ENCODE assay signal across 14 mouse cellular contexts in genomic region chr3:95058078-95058477, GRCm38 (mm10). TPM values are rescaled to one million over a fixed set of nuclear protein-coding genes. Genes with fewer than 3 reads are reported as not detected.
DNase-seq lines count a peak whose midpoint lies in the region; ATAC-seq lines count a peak whose summit lies in the region.
"Had no signal": no experiment of that assay in that cellular context is flagged by ENCODE, and none has a peak within 500 bp of the region (broad histone marks: within the 10 kb centered on the region; RNA-seq: fewer than 3 reads in every experiment).

No protein-coding gene starts in this region.

- no peaks in the 10 kb centered on the region for H3K9me3 ChIP-seq in heart, embryonic 10.5 days
- no peaks in the 10 kb centered on the region for H3K9me3 ChIP-seq in hindbrain, embryonic 13.5 days
- H3K9me3 ChIP-seq: neural tube, embryonic 15.5 days had no signal

- no peak overlapping the region for H3K4me2 ChIP-seq in hindbrain, embryonic 13.5 days
- H3K4me2 ChIP-seq: neural tube, embryonic 15.5 days had no signal

- no peak overlapping the region for H3K27ac ChIP-seq in heart, embryonic 10.5 days
- no peak overlapping the region for H3K27ac ChIP-seq in hindbrain, embryonic 13.5 days
- H3K27ac ChIP-seq: neural tube, embryonic 15.5 days had no signal

- H3K27me3 ChIP-seq in heart, embryonic 10.5 days (ENCODE audit: insufficient read depth, poor library complexity, severe bottlenecking), result no peaks in the 10 kb centered on the region
- H3K27me3 ChIP-seq in hindbrain, embryonic 13.5 days, result no peaks in the 10 kb centered on the region
- H3K27me3 ChIP-seq: neural tube, embryonic 15.5 days had no signal

- H3K36me3 ChIP-seq in heart, embryonic 10.5 days, result peaks cover 60% of the 10 kb centered on the region
- peaks cover 62% of the 10 kb centered on the region for H3K36me3 ChIP-seq in hindbrain, embryonic 13.5 days

- ATAC-seq in hindbrain, embryonic 13.5 days (ENCODE audit: low FRiP score), result no peak

- no peak overlapping the region for H3K4me3 ChIP-seq in heart, embryonic 10.5 days
- H3K4me3 ChIP-seq in hindbrain, embryonic 13.5 days, result no peak overlapping the region
- H3K4me3 ChIP-seq: neural tube, embryonic 15.5 days had no signal

- DNase-seq in heart, adult 11 months, result peak; percentile 93
- DNase-seq in heart, embryonic 10.5 days (ENCODE audit: low spot score), result no peak
- peak; percentile 48 to 67 for DNase-seq in left cerebral cortex, adult 18-20 months (ENCODE audit: low spot score in 2 of 2)
- DNase-seq in left cerebral cortex, postnatal 4 days, result no peak
- peak; percentile 30 for DNase-seq in NIH3T3 (ENCODE audit: low read depth)
- DNase-seq in left cerebral cortex, postnatal 36 days (ENCODE audit: low spot score in 2 of 2), result peak; percentile 29 to 34
- DNase-seq in urinary bladder, postnatal 4 days (ENCODE audit: low spot score in 2 of 2), result no peak
- DNase-seq: cerebellum, adult 2 months; gastrocnemius, postnatal 14 days; kidney, postnatal 36 days; lung, adult 18-20 months; thymus, adult 18-20 months had no signal

- intact Hi-C loops in left cerebral cortex, postnatal 4 days (cut with DNase I), result no loop called here
- intact Hi-C loops in left cerebral cortex, postnatal 36 days (cut with DNase I), result loop anchor here (5.0 kb wide), 1 partner anchor 49 kb away; the partner anchor contains the start of gene Pip5k1a

- no peak overlapping the region for H3K9ac ChIP-seq in hindbrain, embryonic 13.5 days
- H3K9ac ChIP-seq: neural tube, embryonic 15.5 days had no signal

- H3K4me1 ChIP-seq in heart, embryonic 10.5 days, result peaks cover 18% of the 10 kb centered on the region; the same call in 1 of the 2 replicates
- H3K4me1 ChIP-seq in hindbrain, embryonic 13.5 days (replicated peaks), result peaks cover 7% of the 10 kb centered on the region

- 76% methylated on average over 8 of the region's 8 CpGs for WGBS in heart, embryonic 10.5 days
- WGBS in hindbrain, embryonic 13.5 days, result 82% methylated on average over 8 of the region's 8 CpGs

RNA-seq across cellular contexts. Expression of gene Psmd4, which starts 15.7 kb away (rescaled TPM):
- polyA plus RNA-seq in heart, embryonic 10.5 days (2016; fragmentation: Nextera tagmentation; extraction: Ambion mirVana), result 282 and 332 TPM in 2 replicates
- 100 to 1,000 TPM; 165 to 171 TPM for total RNA-seq in left cerebral cortex, adult 18-20 months (2021)
- 100 to 1,000 TPM; 144 to 158 TPM for total RNA-seq in left cerebral cortex, postnatal 4 days (2021)
- total RNA-seq in left cerebral cortex, postnatal 36 days (2021), result 100 to 1,000 TPM; 143 to 149 TPM
- polyA plus RNA-seq in hindbrain, embryonic 13.5 days (2015; fragmentation: Nextera tagmentation; extraction: Ambion mirVana), result 269 and 277 TPM in 2 replicates

RNA-seq across cellular contexts. Expression of gene Zfp687, which starts 42.8 kb away (rescaled TPM):
- 28.1 and 28.2 TPM in 2 replicates for polyA plus RNA-seq in heart, embryonic 10.5 days (2016; fragmentation: Nextera tagmentation; extraction: Ambion mirVana)
- 10 to 100 TPM; 23.1 to 24.6 TPM for total RNA-seq in left cerebral cortex, adult 18-20 months (2021)
- 10 to 100 TPM; 23.6 to 25.4 TPM for total RNA-seq in left cerebral cortex, postnatal 4 days (2021)
- total RNA-seq in left cerebral cortex, postnatal 36 days (2021), result 10 to 100 TPM; 24.0 to 26.1 TPM
- 21.6 and 22.8 TPM in 2 replicates for polyA plus RNA-seq in hindbrain, embryonic 13.5 days (2015; fragmentation: Nextera tagmentation; extraction: Ambion mirVana)

RNA-seq across cellular contexts. Expression of gene Pip5k1a, which starts 48.7 kb away (rescaled TPM):
- 18.3 and 18.8 TPM in 2 replicates for polyA plus RNA-seq in heart, embryonic 10.5 days (2016; fragmentation: Nextera tagmentation; extraction: Ambion mirVana)
- total RNA-seq in left cerebral cortex, adult 18-20 months (2021), result 10 to 100 TPM; 53.1 to 61.1 TPM
- 10 to 100 TPM; 20.1 to 25.3 TPM for total RNA-seq in left cerebral cortex, postnatal 4 days (2021)
- total RNA-seq in left cerebral cortex, postnatal 36 days (2021), result 10 to 100 TPM; 51.7 to 56.3 TPM
- polyA plus RNA-seq in hindbrain, embryonic 13.5 days (2015; fragmentation: Nextera tagmentation; extraction: Ambion mirVana), result 15.4 and 16.7 TPM in 2 replicates

RNA-seq across cellular contexts. Expression of gene Vps72, which starts 52.7 kb away (rescaled TPM):
- polyA plus RNA-seq in heart, embryonic 10.5 days (2016; fragmentation: Nextera tagmentation; extraction: Ambion mirVana), result 124 and 172 TPM in 2 replicates
- 10 to 100 TPM; 41.7 to 44.4 TPM for total RNA-seq in left cerebral cortex, adult 18-20 months (2021)
- total RNA-seq in left cerebral cortex, postnatal 4 days (2021), result 10 to 100 TPM; 77.2 to 78.4 TPM
- total RNA-seq in left cerebral cortex, postnatal 36 days (2021), result 10 to 100 TPM; 39.7 to 46.7 TPM
- polyA plus RNA-seq in hindbrain, embryonic 13.5 days (2015; fragmentation: Nextera tagmentation; extraction: Ambion mirVana), result 219 and 221 TPM in 2 replicates

Comparison
In these comparisons a context has a peak if more than half of its experiments do, and no peak if none do; other contexts are left out.
1. DNase-seq: peak in heart, adult 11 months (single experiment), left cerebral cortex, adult 18-20 months (2 of 2), NIH3T3 (single experiment) and left cerebral cortex, postnatal 36 days (2 of 2); none in heart, embryonic 10.5 days (single experiment), left cerebral cortex, postnatal 4 days (single experiment) and urinary bladder, postnatal 4 days (0 of 2).